Mouse (Mus musculus) layer of hippocampus, adult 18-20 months (tissue): ENCODE data around the gene Coq9. TPM values are rescaled to one million over a fixed set of nuclear protein-coding genes. Genes with fewer than 3 reads are reported as not detected.

Experiments
- total RNA-seq, 2 experiments: library from RNA; stranded (reverse); gene quantifications; 2 replicates each; pipeline ENCODE4 v1.2.3; 2021

Gene Coq9
- total RNA-seq, 2 experiments from 2014 or later = 75.1 to 91.6 TPM

Other genes with a start within 250 kb of the Coq9 start
- gene Rspry1, start 236.4 kb upstream of the Coq9 start, total RNA-seq = 10 to 100 TPM; 25.1 to 26.4 TPM
- gene Fam192a, start 236.3 kb upstream of the Coq9 start, total RNA-seq = 10 to 100 TPM; 37.7 to 46.2 TPM
- gene Arl2bp, start 171.7 kb upstream of the Coq9 start, total RNA-seq = 100 to 1,000 TPM; 138 to 153 TPM
- 10 to 100 TPM; 37.0 to 42.6 TPM for gene Pllp, start 142.0 kb upstream of the Coq9 start, total RNA-seq
- under 1 TPM; 0.15 to 0.23 TPM for gene Ccl22, start 92.7 kb upstream of the Coq9 start, total RNA-seq
- gene Cx3cl1, start 66.3 kb upstream of the Coq9 start, total RNA-seq = 100 to 1,000 TPM; 400 to 401 TPM
- gene Ccl17, start 27.9 kb upstream of the Coq9 start, total RNA-seq = 1 to 10 TPM; 4.7 to 4.9 TPM
- 10 to 100 TPM; 69.4 to 77.1 TPM for gene Ciapin1, start within 50 bp of the Coq9 start, total RNA-seq
- 10 to 100 TPM; 66.0 to 73.6 TPM for gene Polr2c, start 19.1 kb downstream of the Coq9 start, total RNA-seq
- 10 to 100 TPM; 21.5 to 23.8 TPM for gene Dok4, start 38.0 kb downstream of the Coq9 start, total RNA-seq
- 1 to 10 TPM; 1.3 to 2.1 TPM for gene Ccdc102a, start 79.8 kb downstream of the Coq9 start, total RNA-seq
- under 1 TPM in 1 of 2 experiments, not detected in 1; 0.10 TPM for gene Adgrg5, start 85.4 kb downstream of the Coq9 start, total RNA-seq
- gene Adgrg1, start 136.4 kb downstream of the Coq9 start, total RNA-seq = 100 to 1,000 TPM; 100 to 108 TPM
- under 1 TPM in 1 of 2 experiments, not detected in 1; 0.48 TPM for gene Adgrg3, start 179.4 kb downstream of the Coq9 start, total RNA-seq
- gene Drc7, start 216.8 kb downstream of the Coq9 start, total RNA-seq = 1 to 10 TPM; 1.7 to 1.8 TPM
- 10 to 100 TPM; 45.1 to 46.3 TPM for gene Katnb1, start 242.9 kb downstream of the Coq9 start, total RNA-seq